Mouse (Mus musculus) cerebellum, postnatal 25 days (tissue): ENCODE data around the gene Gm4881.
"Not testable (repeated sequence)": the region's sequence is repeated elsewhere in the genome, so short reads cannot be mapped to it uniquely, and the experiment has no call there.

Source experiments
- DNase-seq, 2 experiments: peaks; one replicate each; pipeline ENCODE4 v3.0.0; 2021; ENCODE audit warnings: mixed read lengths in 2 of 2

The Gm4881 gene

DNA sequence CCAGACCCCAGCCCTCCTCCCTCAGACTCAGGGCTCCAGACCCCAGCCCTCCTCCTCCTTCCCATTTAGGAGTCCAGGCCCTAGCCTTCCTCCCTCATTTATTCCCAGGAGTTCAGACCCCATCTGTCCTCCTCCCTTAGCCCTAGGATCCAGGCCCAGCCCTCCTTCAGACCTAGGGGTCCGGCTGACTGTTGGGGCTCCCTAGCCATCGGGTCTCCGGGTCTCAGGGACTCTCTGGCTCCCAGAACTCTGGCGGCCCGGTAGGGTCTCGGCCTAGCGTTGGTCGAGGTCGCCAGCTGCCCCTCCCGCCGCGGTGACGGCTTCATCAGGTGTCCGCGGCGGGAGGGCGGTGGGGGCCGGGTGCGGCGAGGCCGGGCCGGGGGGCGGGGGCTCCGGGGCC lies 9.7 kb upstream of the Gm4881 start:
- no peak for DNase-seq

DNA sequence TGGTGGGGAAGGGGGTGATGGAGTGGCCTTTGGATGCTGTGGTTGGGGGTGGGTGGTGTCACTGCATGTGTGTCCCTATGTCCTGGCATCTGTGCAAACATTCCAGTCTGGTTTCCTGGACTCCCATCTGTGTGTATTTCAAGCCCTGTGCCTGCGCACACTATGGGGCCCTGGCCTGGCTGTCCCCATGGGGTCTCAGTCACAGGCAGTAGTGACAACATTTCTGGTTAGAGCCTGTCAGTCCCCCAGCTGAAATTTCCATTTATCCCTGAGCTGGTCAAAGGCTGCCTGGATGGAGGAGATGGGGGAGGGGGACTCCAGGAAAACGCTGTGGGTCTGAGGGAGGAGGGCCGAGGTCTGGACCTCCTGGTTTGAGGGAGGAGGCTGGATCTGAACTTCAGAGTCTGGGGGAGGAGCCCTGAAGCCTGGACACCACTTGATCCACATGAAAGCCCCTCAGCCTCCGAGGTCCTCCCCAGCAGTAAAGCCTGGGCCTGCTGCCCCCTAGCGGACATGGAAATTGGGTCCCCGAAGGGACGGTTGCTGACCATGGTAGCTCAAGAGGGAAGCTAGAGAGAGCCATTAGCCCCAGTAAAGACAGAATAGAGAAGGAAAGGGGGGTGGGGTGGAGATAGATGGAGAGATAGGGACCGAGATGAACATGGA lies 5.8 kb upstream of the Gm4881 start:
- peak; percentile 82 to 88 for DNase-seq

DNA sequence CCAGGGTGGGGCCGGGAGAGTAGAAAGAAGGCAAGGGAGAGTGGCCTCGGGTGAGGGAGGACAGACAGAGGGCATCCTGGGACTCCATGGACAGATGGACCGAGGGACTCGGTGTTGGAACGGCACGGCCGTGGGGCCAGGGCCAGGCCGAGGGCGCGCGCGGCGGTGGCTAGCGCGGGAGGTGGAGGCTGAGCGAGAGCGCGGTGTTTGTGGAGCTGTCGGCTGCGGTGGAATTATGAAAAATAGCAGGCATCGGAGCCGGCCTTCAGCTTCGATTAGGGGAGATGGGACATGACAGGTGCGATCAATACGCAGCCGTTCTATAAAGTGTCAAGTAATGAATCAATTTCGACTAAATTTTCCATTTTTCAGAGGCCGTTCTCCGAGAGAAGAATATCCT lies 4.5 kb upstream of the Gm4881 start:
- peak; percentile 31 to 54 for DNase-seq

DNA sequence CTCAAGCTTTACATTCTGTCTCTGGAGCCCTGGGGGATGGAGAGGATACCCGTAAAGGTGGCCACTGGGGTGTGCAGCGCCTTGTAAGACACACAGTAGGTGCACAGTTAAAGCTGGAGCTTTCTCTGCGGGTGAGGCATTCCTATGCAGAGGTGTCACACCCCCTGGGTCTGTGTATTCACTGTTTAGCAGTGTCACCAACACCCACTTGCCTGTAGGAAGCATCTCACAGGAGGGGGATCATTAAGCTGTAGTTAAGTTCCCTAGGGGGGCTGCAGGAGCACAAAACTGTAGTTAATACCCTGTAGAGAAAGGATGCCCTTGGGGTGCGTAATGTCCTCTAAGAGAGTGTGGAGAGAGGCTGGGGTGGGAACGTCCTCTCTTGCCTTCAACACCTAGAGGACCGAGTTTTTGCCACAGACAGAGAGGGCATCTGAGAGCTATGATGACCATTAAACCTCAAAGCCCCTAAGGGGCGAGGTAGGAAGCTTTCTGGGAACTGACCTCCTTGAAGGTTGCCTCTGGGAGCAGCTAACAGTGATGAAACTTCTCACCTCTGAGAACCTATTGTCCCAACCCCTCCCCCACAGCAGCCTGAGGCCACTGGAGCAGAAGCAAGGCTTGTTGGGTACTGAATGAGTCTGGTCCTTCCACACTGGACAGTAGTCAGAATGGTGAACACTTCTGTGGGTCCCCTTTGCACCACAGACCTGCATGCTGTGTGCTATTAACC lies 3.2 kb upstream of the Gm4881 start:
- no peak for DNase-seq

DNA sequence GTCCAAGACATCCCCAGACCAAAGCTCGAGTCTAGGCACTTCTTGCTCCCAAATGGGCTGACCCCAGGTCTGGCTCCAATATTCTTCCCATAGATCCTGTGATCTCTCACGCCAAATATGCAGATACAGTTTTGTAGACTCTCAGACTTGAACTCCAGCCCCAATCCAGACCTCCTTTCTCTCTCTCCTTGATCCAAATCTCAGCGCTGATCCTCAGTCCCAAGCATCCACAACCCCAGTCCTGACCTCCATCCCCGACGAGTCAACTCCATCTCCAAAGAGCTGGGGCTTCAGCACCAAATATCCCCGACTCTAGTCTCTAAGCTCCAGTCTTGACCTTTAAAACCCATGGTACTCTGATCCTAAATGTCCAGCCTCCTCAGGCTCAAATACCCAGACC lies 653 bp downstream of the Gm4881 start:
- no peak for DNase-seq

DNA sequence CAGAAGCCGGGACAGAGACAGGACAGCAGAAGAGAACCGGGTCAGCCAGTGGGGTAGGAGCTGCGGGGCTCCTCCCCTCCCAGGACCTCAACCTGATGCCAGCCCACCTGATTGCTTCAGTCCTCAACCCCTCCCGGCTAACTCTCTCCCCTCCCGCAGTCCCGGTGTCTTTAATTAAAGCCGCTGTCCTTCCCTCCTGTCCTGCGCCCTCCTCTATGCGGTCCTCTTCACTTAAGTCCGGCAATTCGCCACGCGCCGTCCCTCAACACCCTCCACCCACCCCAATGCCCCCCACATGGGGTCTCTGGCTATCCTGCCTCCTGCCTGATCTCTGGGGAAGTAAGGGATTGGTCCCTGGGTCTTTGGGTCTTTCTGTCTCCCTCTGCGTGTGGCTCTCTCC lies 12.6 kb downstream of the Gm4881 start:
- no peak for DNase-seq

DNA sequence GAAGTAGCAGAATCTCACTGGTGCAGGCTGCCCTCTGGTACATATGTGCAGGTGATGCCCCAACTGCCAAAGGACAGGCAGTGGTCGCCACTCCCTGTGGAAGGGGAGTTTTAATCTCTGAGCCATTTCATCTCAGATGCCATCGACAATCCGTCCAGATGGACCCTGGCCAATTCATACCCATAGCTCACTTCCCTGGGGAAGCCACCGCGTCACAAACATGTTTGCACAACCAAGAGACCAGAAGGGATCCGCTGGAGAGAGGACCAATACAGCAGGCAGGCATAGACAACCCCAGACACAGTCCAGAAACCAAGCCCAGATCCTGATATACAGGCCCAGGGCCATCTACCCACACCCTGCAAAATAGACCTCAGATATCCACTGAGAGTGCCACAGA lies 13.8 kb downstream of the Gm4881 start:
- DNase-seq, result no peak

DNA sequence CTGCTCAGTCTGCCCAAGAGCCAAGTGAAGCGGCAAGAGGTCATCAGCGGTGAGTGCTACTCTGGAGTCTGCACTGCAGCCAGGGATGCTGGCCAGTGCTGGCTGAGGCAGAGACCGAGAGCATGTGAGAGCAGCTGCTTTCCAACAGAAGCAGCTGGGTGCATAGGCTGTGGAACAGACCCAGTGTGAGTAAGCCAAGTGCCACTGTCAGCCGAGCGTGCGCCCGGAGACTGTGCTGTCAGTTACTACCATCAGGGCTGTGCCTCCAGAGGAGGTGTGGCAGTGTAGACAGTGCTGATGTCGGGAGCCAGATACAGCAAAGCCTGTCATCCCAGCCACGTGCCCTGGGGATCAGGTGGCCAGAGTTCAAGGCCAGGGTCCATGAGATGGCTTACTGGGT lies 24.6 kb downstream of the Gm4881 start:
- peak; percentile 27 to 37 for DNase-seq

DNA sequence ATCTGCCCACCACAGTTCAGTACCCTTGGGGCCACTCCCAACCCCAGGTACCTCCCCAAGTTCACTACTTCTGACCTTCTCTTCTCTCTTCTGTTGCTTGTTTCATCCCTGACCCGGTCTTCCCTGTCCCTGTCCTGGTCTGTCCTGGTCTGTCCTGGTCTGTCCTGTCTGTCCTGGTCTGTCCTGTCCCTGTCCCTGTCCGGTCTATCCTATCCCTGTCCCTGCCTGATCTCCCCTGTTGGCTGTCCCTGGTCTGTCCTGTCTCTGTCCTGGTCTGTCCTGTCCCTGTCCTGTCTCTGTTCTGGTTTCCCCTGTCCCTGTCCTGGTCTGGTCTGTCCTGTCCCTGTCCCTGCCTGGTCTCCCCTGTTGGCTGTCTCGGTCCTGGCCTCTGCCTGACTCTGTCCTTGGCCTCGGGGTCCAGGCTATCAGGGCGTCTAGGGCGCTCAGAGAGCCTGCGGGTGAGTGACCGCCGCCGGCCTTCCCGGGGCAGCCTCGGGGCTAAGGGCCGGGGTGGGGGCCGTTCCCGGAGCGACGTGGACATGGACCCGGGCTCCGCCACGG lies 25.5 kb downstream of the Gm4881 start:
- no peak for DNase-seq

DNA sequence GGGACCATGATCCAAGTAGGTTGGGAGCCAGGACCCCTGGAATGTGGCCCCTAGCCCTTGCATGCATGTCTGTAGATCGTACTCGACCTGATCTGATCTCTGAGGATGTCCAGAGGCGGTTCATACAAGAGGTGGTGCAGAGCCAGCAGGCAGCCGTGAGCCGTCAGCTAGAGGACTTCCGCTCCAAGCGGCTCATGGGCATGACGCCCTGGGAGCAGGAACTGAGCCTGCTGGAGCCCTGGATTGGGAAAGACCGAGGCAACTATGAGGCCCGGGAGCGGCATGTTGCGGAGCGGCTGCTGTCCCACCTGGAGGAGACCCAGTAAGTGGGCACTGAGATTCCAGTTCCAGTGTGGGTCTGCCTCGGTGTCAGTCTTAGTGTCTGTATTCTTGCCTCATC lies 31.8 kb downstream of the Gm4881 start:
- peak; percentile 57 to 66 for DNase-seq

DNA sequence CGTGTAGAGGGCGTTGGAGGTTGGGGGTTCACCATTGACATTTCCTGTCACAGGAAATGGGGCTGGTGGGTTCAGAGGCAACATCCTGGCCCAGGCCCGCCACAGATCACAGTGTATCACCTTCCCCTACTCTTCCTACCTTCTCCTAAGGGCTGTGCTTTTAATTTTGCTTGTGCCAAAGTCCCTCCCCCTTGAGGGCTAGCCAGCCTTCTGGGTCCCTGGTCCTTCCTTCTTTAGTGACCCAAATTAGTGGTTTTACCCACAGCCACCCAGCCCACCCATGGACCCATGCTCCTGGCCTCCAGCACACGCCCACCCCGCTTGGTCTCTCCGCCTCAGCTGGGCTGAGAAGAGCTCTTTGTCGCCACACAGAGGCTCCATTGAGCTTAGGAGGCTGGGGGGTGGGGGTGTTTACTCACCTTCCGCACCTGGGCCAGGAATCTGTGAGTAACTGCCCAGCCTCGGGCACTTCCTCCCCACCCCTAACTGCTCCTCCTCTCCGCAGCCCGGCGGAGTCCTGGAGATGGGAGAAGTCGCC lies 37.0 kb downstream of the Gm4881 start:
- no peak for DNase-seq

DNA sequence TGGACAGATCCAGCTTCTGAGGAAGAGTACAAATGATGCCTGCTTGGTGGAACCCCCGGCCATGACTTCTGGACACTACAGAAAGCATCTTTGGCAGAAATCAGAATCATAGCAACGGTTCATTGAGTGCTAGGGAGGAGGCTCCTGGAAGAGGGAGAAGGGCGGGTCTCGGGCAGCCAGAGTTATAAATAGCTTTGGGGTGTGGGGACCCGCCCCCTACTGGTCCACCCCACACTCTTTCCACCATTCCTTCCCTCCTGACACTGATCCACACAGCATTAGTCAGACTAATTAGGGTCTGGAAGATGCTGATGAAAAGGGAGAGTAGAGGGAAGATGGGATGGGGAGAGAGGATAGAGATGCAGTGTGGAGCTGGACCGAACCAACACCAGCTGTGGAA lies 37.7 kb downstream of the Gm4881 start:
- no peak for DNase-seq

DNA sequence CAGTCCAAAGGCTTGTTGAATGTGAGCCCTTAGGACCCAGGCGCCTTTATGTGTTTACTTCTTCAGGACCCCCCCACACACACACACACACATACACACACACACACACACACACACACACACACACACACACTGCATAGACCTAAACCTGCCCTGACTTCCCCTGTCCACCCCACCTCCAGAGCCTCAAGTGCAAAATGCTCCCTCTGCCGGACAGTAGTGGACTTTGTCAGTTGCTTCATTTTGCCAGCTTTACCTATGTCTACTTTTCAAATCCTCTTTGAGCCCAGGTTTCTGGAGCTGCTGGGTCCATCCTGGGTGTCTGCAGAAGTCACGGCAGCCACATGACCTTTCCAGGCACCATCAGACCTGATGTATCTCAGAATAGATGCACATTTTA lies 39.4 kb downstream of the Gm4881 start:
- DNase-seq, result peak; percentile 72 to 82

DNA sequence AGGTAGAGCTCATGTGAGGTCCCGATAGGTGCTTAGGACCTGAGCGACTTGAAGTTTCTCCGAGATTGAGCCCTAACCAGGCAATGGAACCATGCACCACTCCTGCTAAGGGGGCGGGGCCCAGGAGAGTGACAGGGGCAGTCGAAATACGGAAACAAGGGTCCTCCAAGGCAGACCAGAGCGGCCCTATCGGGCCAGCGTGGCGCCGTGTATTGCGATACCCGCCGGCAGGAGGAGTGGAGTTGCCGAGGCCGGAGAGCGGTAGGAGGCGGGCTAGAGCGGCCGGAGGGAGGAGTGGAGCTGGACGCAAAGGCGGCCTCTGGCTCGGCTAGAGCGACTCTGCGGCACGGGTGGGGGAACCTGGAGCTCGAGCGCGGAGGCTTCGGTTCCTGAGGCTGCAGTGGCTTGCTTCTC lies 40.2 kb downstream of the Gm4881 start:
- peak; percentile 95 to 98 for DNase-seq

DNA sequence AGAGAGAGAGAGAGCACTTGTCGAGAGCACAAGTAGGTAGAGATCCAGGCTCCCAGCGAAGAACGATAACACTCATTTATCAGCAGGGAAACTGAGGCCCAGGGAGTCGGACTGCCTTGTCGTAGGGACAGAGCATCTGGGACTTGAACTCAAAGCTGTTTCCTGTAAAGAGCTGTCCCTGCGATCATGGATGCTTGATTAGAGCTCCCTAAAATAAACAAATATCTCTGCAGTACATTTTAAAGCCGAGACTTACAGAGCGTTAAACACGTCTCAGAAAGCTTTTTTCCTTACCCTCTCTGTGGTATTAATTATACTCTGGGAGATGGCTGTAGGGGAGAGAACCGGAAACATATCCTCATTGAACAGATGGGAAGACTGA lies 40.9 kb downstream of the Gm4881 start:
- no peak for DNase-seq

DNA sequence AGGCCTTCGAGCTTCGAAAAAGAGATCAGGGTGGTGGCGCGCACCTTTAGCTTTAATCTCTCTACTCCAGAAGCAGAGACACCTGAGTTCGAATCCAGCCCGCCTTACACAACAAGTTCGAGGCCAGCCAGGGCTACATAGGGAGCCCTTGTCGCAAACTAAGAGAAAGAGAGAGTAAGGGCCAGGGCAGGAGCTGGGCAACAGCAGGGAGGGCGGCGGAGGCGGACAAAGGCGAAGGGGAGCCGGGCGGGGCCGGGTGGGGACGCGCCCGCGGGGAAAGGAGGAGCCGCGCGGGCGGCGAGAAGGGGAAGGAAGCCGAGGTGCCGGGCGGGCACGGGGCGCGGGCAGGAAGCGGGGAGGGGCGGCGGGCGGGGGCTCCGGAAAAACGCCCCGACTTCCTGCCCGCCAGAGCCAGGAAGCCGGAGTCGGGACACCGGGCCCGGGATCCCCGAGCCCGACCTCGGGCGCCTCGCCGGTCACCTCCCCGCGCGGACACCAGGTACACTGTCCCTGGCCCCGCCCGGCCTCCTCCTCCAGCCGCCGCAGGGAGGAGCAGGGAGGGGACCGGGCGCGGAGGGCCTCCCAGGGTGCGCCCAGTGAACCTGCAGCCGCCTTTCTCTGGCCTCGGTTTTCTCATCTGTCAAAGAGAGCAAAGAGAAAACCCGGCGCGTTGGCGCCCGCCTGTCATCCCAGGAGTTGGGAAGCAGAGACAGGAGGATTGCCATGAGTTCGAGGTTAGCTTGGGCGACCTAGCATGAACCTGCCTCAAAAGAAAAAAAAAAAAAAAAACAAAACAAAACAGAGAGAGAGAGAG lies 41.5 kb downstream of the Gm4881 start, which contains the start of gene Arhgef1:
Arhgef1 (plus strand) TSS at position 283 of the 814 bp plus-strand sequence.
- peak; percentile 67 to 75 for DNase-seq

DNA sequence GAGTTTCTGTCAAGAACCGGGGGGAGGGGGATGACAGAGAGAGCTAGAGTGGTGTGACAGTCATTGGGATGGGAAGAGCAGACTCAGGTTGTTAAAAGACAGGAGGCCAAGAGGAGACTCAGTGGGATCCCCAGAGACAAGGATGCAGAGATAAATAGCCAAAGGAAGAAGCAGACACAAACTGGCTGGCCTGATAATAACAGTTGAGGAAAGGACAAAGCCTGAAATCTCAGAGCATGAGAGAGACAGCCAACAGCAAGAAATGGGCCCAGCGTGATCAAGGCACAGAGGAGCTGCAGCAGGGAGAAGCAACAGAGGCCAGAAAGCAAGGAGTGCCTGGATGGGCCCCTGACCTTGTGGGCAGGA lies 42.0 kb downstream of the Gm4881 start:
- no peak for DNase-seq

DNA sequence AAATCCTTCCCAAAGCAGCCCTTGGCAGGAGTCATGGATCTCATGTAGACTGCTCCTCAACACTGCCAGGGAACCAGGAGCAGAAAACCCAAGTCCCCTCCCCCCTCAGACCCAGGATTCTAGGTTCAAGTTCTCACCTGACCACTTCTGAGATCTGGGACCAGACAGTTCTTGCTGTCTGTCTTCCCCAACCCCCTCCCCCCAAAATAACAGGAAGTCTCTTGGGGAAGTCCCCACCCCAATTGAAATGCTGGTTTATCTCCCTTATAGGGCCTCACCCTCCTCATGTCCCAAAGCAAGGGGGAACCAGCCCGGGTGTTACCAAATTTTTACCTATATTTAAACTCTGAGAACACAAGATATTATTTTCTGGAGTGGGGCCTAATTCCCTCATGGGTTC lies 42.5 kb downstream of the Gm4881 start:
- no peak for DNase-seq

DNA sequence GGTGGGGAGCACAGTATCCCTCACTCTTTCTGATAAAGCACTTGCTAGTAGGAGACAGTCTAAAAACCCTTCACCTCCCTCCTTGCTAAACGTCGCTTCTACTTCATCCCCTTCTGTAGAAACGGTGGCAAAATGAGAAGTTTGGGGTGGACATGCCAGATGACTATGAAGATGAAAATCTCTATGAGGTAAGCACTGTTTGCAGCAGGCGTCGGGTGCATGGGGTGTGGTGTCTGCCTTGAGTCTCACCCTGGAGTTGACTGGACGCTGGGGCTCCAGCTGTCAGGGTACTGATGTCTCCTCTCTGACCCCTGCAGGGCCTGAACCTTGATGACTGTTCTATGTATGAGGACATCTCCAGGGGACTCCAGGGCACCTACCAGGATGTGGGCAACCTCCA lies 43.2 kb downstream of the Gm4881 start:
- no peak for DNase-seq

DNA sequence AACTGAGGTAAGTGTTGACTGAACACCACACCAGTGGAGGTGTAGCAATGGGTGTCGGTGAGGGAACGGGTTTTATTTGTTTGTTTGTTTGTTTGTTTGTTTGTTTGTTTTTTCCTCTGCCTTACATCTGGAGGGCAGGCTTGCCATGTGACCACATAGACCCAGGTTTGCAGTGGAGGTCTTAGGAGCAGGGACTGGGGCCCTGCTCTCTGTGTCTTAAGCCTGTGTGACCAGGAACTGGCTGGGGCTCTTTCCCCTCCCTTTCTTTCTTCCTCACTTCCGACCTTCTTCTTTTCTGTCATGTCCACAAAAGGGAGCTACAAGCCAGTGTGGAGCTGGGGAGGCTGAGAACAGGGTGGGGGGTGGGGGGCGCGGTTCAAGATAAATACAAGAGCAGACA lies 46.3 kb downstream of the Gm4881 start:
- DNase-seq, result no peak

DNA sequence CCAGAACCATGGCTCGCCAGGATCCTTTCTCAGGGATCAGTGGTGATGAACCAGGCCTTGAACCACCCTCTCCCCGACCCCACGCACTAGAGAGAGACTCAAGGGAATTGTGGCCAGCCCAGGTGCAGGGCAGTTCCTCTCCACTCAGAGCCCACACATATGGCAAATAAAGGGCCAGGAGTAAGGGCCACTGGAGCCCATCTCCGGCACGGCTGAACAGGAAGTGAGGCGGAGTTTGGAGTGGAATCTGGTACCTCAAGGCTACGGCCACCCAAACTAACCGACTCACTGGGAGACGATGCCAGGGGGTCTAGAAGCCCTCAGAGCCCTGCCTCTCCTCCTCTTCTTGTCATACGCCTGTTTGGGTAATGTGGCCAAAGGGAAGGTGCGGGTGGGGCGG lies 47.1 kb downstream of the Gm4881 start, which contains the start of gene Cd79a:
Cd79a (plus strand) TSS at position 158 of the 400 bp plus-strand sequence.
- DNase-seq, result no peak

DNA sequence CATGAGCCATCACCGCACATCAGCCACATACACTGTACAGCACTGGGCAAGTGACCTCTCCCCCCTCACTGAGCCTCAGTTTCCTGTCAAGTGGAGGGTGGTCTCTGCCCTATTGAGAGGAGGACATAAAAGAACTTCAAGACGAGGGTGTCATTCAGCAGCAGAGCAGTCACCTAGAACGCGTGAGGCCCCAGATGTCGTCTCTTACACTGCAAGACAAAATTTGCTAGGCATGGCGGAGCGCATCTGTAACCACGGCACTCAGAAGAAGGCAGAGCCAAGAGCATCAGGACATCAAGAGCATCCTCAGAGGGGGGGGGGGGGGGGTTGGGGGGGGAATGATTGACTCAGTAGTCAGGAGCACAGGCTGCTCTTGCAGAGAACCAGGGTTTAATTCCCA lies 48.0 kb downstream of the Gm4881 start:
- DNase-seq, result no peak

DNA sequence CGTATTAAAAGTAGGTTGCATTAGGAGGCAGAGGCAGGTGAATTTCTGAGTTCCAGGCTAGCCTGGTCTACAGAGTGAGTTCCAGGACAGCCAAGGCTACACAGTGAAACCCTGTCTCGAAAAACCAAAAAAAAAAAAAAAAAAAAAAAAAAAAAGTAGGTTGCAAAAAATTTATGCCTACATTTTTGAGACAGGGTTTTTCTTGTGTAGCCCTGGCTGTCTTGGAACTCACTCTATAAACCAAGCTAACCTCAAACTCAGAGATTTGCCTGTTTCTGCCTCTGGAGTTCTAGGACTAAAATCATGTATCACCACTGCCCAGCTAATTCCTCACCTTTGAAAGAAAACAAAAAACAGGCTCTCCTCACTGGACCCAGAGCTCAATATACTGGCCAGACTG lies 48.5 kb downstream of the Gm4881 start:
- DNase-seq, result not testable (repeated sequence)
